Mouse (Mus musculus): Measurements from ENCODE around the gene Defb26. TPM values are rescaled to one million over a fixed set of nuclear protein-coding genes. Genes with fewer than 3 reads are reported as not detected.

Defb26 gene
- polyA plus RNA-seq, 1 experiment from 2014 or later: not detected

DNA sequence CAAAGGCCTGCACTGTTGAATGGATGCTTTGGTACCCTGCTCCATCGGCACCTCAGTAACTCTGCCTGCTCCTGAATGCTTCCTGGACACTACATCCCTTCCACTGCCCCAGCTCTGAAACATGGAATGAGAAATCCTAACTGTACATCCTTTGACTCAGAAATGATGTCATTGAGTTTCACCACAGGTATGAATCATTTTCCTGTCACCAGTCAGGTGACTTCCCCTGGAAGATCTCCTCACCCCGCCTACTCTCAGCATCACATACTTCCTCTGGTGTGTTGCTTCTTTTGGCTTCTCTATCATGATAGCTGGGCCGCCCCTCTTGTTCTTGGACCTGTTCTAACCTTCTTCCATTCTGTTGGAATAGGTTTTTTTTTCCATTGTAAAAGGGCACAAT, 30.6 kb downstream of the Defb26 start:
- Histone ChIP-seq H3K9ac (ENCODE audit: low read depth, low read length) (no peak overlapping the region), H3K9me3 (ENCODE audit: control insufficient read depth, low read length) (no peaks in the 10 kb centered on the region), H3K4me3 (ENCODE audit: low read length) (no peak overlapping the region), H3K36me3 (ENCODE audit: control insufficient read depth, insufficient read depth, low read length) (no peaks in the 10 kb centered on the region), H3K4me2 (ENCODE audit: low read length) (no peak overlapping the region), H3K27ac (ENCODE audit: low read depth, low read length) (no peak overlapping the region), H3K4me1 (ENCODE audit: control insufficient read depth, insufficient read depth, low read depth, low read length) (no peaks in the 10 kb centered on the region), H3K27me3 (replicated peaks; ENCODE audit: control insufficient read depth, insufficient read depth, low read length) (no peaks in the 10 kb centered on the region)
- 83% methylated on average over 3 of the region's 3 CpGs for WGBS
- no peak for ATAC-seq

DNA sequence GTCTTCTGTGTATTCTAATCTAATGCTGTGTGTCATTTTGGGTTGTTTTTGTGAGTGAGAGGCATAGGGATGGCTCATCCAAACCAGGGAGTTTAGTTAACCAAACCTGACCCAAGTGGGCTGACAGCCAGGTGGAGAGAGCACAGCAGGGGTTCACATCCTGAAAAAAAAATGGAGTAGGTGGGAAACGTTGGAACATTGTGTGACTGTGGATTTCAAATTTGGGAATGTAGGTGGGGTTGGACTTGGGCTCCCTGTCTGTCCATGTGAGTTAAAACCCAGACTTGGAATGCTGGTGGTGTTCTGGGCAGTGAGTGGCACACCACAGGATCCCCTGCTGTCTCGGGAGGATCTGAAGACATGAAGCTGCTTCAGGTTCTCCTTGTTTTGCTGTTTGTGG, 34.7 kb downstream of the Defb26 start, which contains the start of gene Defb20:
Gene Defb20, plus strand, starts transcription at position 301 of the 400 bp plus-strand sequence.
- ATAC-seq: no peak
- Histone ChIP-seq H3K27me3 (replicated peaks; ENCODE audit: control insufficient read depth, insufficient read depth, low read length) (no peaks in the 10 kb centered on the region), H3K36me3 (ENCODE audit: control insufficient read depth, insufficient read depth, low read length) (no peaks in the 10 kb centered on the region), H3K4me2 (ENCODE audit: low read length) (no peak within 1 kb of the TSS), H3K4me3 (ENCODE audit: low read length) (no peak within 1 kb of the TSS), H3K27ac (ENCODE audit: low read depth, low read length) (no peak within 1 kb of the TSS), H3K9ac (ENCODE audit: low read depth, low read length) (no peak within 1 kb of the TSS), H3K9me3 (ENCODE audit: control insufficient read depth, low read length) (no peaks in the 10 kb centered on the region), H3K4me1 (ENCODE audit: control insufficient read depth, insufficient read depth, low read depth, low read length) (no peaks in the 10 kb centered on the region)
- 65% methylated on average over 2 of the region's 2 CpGs for WGBS

DNA sequence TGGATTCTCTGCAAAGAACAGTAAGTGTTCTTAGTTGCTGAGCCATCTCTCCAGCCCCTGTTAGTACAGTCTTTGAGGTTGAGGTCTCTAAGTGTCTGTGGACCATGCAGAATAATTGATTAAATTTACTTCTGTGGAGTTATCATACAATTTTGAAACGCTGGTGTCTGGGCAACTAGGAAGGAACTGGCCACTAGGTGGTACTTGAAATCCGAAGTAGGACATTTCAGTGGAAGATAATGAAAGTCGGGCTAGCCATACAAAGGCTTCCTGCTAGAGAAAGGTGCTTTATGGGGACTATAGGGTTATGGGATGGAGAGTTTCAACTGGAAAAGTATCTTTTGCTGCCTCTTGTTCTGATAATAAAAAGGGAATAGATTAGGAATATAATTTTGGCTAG, 39.1 kb downstream of the Defb26 start:
- Histone ChIP-seq H3K4me1 (ENCODE audit: control insufficient read depth, insufficient read depth, low read depth, low read length) (no peaks in the 10 kb centered on the region), H3K4me3 (ENCODE audit: low read length) (no peak overlapping the region), H3K27ac (ENCODE audit: low read depth, low read length) (no peak overlapping the region), H3K36me3 (ENCODE audit: control insufficient read depth, insufficient read depth, low read length) (no peaks in the 10 kb centered on the region), H3K27me3 (replicated peaks; ENCODE audit: control insufficient read depth, insufficient read depth, low read length) (no peaks in the 10 kb centered on the region), H3K4me2 (ENCODE audit: low read length) (no peak overlapping the region), H3K9ac (ENCODE audit: low read depth, low read length) (no peak overlapping the region), H3K9me3 (ENCODE audit: control insufficient read depth, low read length) (no peaks in the 10 kb centered on the region)
- WGBS: 30% methylated on average over 3 of the region's 3 CpGs
- ATAC-seq: no peak

DNA sequence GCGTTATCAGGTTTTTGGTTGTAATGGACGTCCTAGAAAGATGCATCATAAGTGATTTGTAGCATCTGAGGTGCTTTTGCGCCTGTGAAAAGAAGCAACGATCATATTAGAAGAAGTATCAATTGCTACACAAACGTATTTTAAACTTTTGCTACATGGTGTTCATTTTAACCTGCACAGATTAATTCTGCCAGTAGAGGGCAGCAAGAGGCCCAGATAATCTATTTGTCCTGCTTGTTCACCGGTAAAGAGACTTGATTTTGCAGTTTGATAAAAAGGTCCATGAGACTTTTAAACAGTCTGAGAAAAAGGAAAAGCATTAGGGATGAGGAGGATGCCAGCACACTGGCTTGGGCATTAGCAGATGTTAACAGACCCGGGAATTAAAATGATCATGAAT, 40.5 kb downstream of the Defb26 start:
- Histone ChIP-seq H3K4me2 (ENCODE audit: low read length) (no peak overlapping the region), H3K4me1 (ENCODE audit: control insufficient read depth, insufficient read depth, low read depth, low read length) (no peaks in the 10 kb centered on the region), H3K27me3 (replicated peaks; ENCODE audit: control insufficient read depth, insufficient read depth, low read length) (no peaks in the 10 kb centered on the region), H3K27ac (ENCODE audit: low read depth, low read length) (no peak overlapping the region), H3K4me3 (ENCODE audit: low read length) (no peak overlapping the region), H3K9me3 (ENCODE audit: control insufficient read depth, low read length) (no peaks in the 10 kb centered on the region), H3K36me3 (ENCODE audit: control insufficient read depth, insufficient read depth, low read length) (no peaks in the 10 kb centered on the region), H3K9ac (ENCODE audit: low read depth, low read length) (no peak overlapping the region)
- 36% methylated on average over 7 of the region's 7 CpGs for WGBS
- no peak for ATAC-seq

DNA sequence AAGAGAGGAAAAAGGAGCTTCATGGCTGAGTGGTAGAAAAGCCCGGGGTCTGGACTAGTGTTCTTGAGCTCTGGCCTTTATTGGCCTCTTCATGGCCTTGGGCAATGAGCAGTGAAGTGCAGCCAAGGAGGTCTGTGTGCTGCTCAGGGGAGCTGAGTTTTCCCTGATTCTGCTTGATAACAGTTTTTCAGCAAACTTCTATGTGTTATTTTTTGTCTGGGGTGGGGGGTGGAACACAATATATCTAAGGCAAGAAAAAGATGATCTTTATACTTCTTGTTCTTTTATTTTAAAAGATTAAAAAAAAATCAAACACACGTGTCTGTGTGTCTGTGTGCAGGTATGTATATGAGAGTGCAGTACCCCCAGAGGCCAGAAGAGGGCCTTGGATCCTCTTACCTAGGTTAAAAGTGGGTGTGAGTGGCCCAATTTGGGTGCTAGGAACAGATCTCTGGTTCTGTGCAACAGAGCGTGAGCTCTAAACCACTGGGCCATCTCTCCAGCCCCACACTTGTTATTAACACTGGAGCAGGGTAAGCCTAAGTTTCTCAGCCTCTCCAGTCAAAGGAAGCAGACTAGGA, 46.8 kb downstream of the Defb26 start, which contains the start of gene Defb23:
Gene Defb23, minus strand, starts transcription at position 51 of the 581 bp plus-strand sequence.
- WGBS: 92% methylated on average over 3 of the region's 3 CpGs
- ATAC-seq: no peak

DNA sequence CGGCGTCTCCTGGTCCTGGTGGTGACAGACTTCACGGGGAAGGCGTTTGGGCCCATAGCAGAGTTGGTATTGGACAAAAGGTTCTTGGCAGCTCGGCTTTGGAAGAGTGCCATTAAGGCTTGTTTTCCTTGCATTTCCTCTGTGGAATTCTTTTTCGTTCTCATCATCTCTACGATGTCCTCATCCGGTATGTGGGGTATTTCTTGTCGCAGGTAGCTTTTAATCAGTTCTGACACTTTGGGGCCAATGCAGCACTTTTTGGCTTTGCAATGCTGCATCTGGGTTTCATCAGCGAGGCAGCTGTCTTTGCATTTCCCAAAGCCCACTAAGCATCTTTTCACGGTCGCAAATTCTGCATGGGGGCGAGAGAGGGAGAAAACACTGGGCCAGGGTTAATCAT, 52.3 kb downstream of the Defb26 start:
- Histone ChIP-seq H3K27ac (ENCODE audit: low read depth, low read length) (no peak overlapping the region), H3K4me2 (ENCODE audit: low read length) (no peak overlapping the region), H3K4me1 (ENCODE audit: control insufficient read depth, insufficient read depth, low read depth, low read length) (no peaks in the 10 kb centered on the region), H3K27me3 (replicated peaks; ENCODE audit: control insufficient read depth, insufficient read depth, low read length) (no peaks in the 10 kb centered on the region), H3K36me3 (ENCODE audit: control insufficient read depth, insufficient read depth, low read length) (no peaks in the 10 kb centered on the region), H3K4me3 (ENCODE audit: low read length) (no peak overlapping the region), H3K9ac (ENCODE audit: low read depth, low read length) (no peak overlapping the region), H3K9me3 (ENCODE audit: control insufficient read depth, low read length) (0 out of 2 replicates have a peak, but pooled peaks cover 2% of the 10 kb centered on the region)
- 54% methylated on average over 13 of the region's 13 CpGs for WGBS
- ATAC-seq: no peak

More for the DNA sequence above, 46.8 kb downstream of the Defb26 start, which contains the start of gene Defb23:
- no peak within 1 kb of the TSS for H3K4me2 ChIP-seq (ENCODE audit: low read length)
- no peak within 1 kb of the TSS for H3K4me3 ChIP-seq (ENCODE audit: low read length)
- no peaks in the 10 kb centered on the region for H3K4me1 ChIP-seq (ENCODE audit: control insufficient read depth, insufficient read depth, low read depth, low read length)
- H3K27me3 ChIP-seq (replicated peaks; ENCODE audit: control insufficient read depth, insufficient read depth, low read length): no peaks in the 10 kb centered on the region
- H3K36me3 ChIP-seq (ENCODE audit: control insufficient read depth, insufficient read depth, low read length): no peaks in the 10 kb centered on the region
- H3K9me3 ChIP-seq (ENCODE audit: control insufficient read depth, low read length): 0 out of 2 replicates have a peak, but pooled peaks cover 2% of the 10 kb centered on the region
- H3K9ac ChIP-seq (ENCODE audit: low read depth, low read length): no peak within 1 kb of the TSS
- H3K27ac ChIP-seq (ENCODE audit: low read depth, low read length): no peak within 1 kb of the TSS

Other genes with a start within 250 kb of the Defb26 start
- gene Tbc1d20, start 217.9 kb downstream of the Defb26 start, polyA plus RNA-seq (2015; fragmentation: Nextera tagmentation; extraction: Ambion mirVana): 31.2 and 33.9 TPM in 2 replicates
- 92.1 and 100 TPM in 2 replicates for gene Rbck1, start 179.0 kb downstream of the Defb26 start, polyA plus RNA-seq (2015; fragmentation: Nextera tagmentation; extraction: Ambion mirVana)
- 2.1 and 2.2 TPM in 2 replicates for gene Trib3, start 167.7 kb downstream of the Defb26 start, polyA plus RNA-seq (2015; fragmentation: Nextera tagmentation; extraction: Ambion mirVana)
- gene Nrsn2, start 135.1 kb downstream of the Defb26 start, polyA plus RNA-seq (2015; fragmentation: Nextera tagmentation; extraction: Ambion mirVana): 72.0 and 74.0 TPM in 2 replicates
- 10.5 and 11.8 TPM in 2 replicates for gene Sox12, start 113.6 kb downstream of the Defb26 start, polyA plus RNA-seq (2015; fragmentation: Nextera tagmentation; extraction: Ambion mirVana)
- 12.5 and 13.8 TPM in 2 replicates for gene Zcchc3, start 96.7 kb downstream of the Defb26 start, polyA plus RNA-seq (2015; fragmentation: Nextera tagmentation; extraction: Ambion mirVana)
- gene 6820408C15Rik, start 96.1 kb downstream of the Defb26 start, polyA plus RNA-seq (2015; fragmentation: Nextera tagmentation; extraction: Ambion mirVana): 3.1 and 4.1 TPM in 2 replicates
- not detected in 2 replicates for gene Defb23, start 47.1 kb downstream of the Defb26 start, polyA plus RNA-seq (2015; fragmentation: Nextera tagmentation; extraction: Ambion mirVana)
- not detected in 2 replicates for gene Defb20, start 34.6 kb downstream of the Defb26 start, polyA plus RNA-seq (2015; fragmentation: Nextera tagmentation; extraction: Ambion mirVana)
- gene Defb22, start 21.6 kb downstream of the Defb26 start, polyA plus RNA-seq (2015; fragmentation: Nextera tagmentation; extraction: Ambion mirVana): not detected in 2 replicates
- not detected in 2 replicates for gene Defb28, start 6.6 kb upstream of the Defb26 start, polyA plus RNA-seq (2015; fragmentation: Nextera tagmentation; extraction: Ambion mirVana)
- gene Defb29, start 28.4 kb upstream of the Defb26 start, polyA plus RNA-seq (2015; fragmentation: Nextera tagmentation; extraction: Ambion mirVana): not detected in 2 replicates
- not detected in 2 replicates for gene Gm17416, start 57.6 kb upstream of the Defb26 start, polyA plus RNA-seq (2015; fragmentation: Nextera tagmentation; extraction: Ambion mirVana)
- not detected in 2 replicates for gene Defb21, start 61.1 kb upstream of the Defb26 start, polyA plus RNA-seq (2015; fragmentation: Nextera tagmentation; extraction: Ambion mirVana)
- not detected in 2 replicates for gene Defb19, start 68.6 kb upstream of the Defb26 start, polyA plus RNA-seq (2015; fragmentation: Nextera tagmentation; extraction: Ambion mirVana)
- not detected in 2 replicates for gene Defb45, start 87.7 kb upstream of the Defb26 start, polyA plus RNA-seq (2015; fragmentation: Nextera tagmentation; extraction: Ambion mirVana)
- not detected in 2 replicates for gene Defb36, start 92.6 kb upstream of the Defb26 start, polyA plus RNA-seq (2015; fragmentation: Nextera tagmentation; extraction: Ambion mirVana)
- gene Defb25, start 111.4 kb upstream of the Defb26 start, polyA plus RNA-seq (2015; fragmentation: Nextera tagmentation; extraction: Ambion mirVana): not detected in 2 replicates
- gene Rem1, start 115.3 kb upstream of the Defb26 start, polyA plus RNA-seq (2015; fragmentation: Nextera tagmentation; extraction: Ambion mirVana): 0.80 and 0.82 TPM in 2 replicates
- gene H13, start 157.8 kb upstream of the Defb26 start, polyA plus RNA-seq (2015; fragmentation: Nextera tagmentation; extraction: Ambion mirVana): 172 and 178 TPM in 2 replicates
- 32.2 and 36.7 TPM in 2 replicates for gene Mcts2, start 175.3 kb upstream of the Defb26 start, polyA plus RNA-seq (2015; fragmentation: Nextera tagmentation; extraction: Ambion mirVana)
- 56.8 and 68.4 TPM in 2 replicates for gene Id1, start 224.6 kb upstream of the Defb26 start, polyA plus RNA-seq (2015; fragmentation: Nextera tagmentation; extraction: Ambion mirVana)
- gene Cox4i2, start 242.5 kb upstream of the Defb26 start, polyA plus RNA-seq (2015; fragmentation: Nextera tagmentation; extraction: Ambion mirVana): 6.7 and 7.0 TPM in 2 replicates

Data from hindbrain, embryonic 16.5 days (tissue).